Mouse (Mus musculus): ENCODE results near the gene Pdss2. TPM values are rescaled to one million over a fixed set of nuclear protein-coding genes. Genes with fewer than 3 reads are reported as not detected.

Gene Pdss2
- polyA plus RNA-seq, 1 experiment from 2014 or later = 6.7 TPM

- Histone ChIP-seq H3K4me2 (no peak overlapping the region), H3K9me3 (replicated peaks) (no peaks in the 10 kb centered on the region), H3K4me1 (replicated peaks) (peaks cover 7% of the 10 kb centered on the region; the same call in 1 of the 2 replicates), H3K4me3 (replicated peaks) (no peak overlapping the region), H3K36me3 (replicated peaks) (no peaks in the 10 kb centered on the region), H3K9ac (no peak overlapping the region), H3K27me3 (no peaks in the 10 kb centered on the region), H3K27ac (replicated peaks) (no peak overlapping the region)
- peak; percentile 25; the same call in 1 of the 2 replicates for ATAC-seq (ENCODE audit: insufficient read depth)
- WGBS (ENCODE audit: insufficient replicate concordance) = 44% methylated on average over 8 of the region's 8 CpGs
These were observed 56.2 kb downstream of the Pdss2 start for GRCm38 (mm10) chr10:43277266-43278145.

DNA sequence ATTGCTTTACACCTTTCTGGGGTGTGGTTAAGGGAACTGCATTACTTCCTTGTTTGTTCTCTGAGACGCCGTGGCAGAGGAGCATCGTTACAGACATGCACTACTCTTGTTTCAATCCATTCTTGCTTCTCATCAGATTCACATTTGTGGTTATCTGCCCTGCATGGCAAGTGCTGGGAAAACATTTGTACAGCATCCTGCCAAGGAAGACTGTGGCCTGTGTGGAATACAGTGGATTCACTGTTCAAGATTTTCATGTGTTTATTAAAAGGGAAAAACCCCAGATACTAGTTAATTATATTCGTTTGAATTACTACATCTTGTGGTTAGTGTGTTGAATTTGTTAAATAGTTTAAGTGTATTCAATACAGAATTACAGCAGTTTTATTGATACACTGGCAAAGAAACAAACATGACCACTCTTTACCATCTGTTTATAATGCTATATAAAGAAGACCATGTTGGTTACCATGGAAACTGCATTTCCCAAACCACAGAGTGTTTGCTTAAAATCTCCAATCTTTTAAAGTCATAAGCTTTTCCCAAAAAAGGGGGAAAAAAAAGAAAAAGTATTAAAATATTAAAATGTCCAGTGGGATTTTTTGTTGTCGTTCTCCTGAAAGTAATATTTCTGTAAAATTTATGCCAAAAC, 58.5 kb downstream of the Pdss2 start:
- no peak for ATAC-seq (ENCODE audit: insufficient read depth)
- no peaks in the 10 kb centered on the region for H3K27me3 ChIP-seq
- no peak overlapping the region for H3K4me2 ChIP-seq
- no peaks in the 10 kb centered on the region for H3K36me3 ChIP-seq (replicated peaks)
- H3K9me3 ChIP-seq (replicated peaks) = no peaks in the 10 kb centered on the region
- H3K4me1 ChIP-seq (replicated peaks) = peaks cover 7% of the 10 kb centered on the region; the same call in 1 of the 2 replicates
- no peak overlapping the region for H3K4me3 ChIP-seq (replicated peaks)
- H3K27ac ChIP-seq (replicated peaks) = no peak overlapping the region
- WGBS (ENCODE audit: insufficient replicate concordance) = 60% methylated on average over 5 of the region's 5 CpGs
- H3K9ac ChIP-seq = no peak overlapping the region

DNA sequence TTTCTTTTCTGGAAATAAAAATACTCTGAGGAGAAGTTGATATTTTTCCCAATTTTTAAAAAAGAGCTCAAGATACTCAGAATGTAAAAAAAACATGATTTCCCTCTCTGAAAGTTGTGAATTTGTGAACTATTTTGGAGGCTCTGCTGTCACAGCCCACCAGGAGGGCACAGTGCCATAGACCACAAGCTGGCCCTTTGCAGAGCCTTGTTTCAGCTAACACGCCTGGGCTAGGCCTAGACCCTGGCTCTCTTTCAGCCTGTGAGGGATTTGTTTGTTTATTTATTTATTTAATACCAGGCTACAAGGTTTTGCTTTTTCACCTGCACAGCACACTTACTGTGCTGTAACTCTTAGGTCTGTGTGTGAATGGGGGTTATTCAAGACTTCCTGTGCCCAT, 64.3 kb downstream of the Pdss2 start:
- Histone ChIP-seq H3K4me3 (replicated peaks) (no peak overlapping the region), H3K9ac (no peak overlapping the region), H3K9me3 (replicated peaks) (no peaks in the 10 kb centered on the region), H3K4me2 (no peak overlapping the region), H3K36me3 (replicated peaks) (no peaks in the 10 kb centered on the region), H3K4me1 (replicated peaks) (peaks cover 6% of the 10 kb centered on the region), H3K27ac (replicated peaks) (no peak overlapping the region), H3K27me3 (no peaks in the 10 kb centered on the region)
- ATAC-seq (ENCODE audit: insufficient read depth) = no peak
- WGBS (ENCODE audit: insufficient replicate concordance) = 71% methylated on average over 1 of the region's 1 CpGs

DNA sequence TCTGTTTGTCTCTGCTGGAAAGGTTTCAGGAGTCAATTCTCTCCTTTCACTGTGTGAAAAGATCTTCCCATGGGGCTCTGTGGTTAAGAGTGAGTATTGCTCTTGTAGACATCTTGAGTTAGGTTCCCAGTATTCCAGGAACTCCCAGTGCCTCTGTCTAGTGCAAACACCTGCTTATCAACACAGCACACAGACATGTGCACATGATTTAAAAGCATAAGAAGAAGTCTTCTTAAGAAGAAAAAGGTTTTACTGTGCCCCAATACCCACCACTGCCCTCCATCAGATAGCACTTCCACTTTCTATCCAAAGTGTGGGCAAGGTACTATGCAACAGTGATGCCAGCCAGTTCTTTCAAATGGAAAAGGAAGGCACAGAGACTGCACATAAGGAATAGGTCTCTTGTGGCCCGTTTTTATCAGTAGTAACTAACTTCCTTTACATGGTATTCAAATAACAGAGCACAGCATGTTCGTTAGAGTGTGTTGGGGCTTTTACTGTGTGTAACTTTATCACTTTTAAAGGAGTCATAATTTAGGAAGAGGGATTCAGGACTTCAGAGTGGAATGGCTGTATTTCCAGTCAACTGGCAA, 69.4 kb downstream of the Pdss2 start:
- Histone ChIP-seq H3K4me3 (replicated peaks) (no peak overlapping the region), H3K27me3 (no peaks in the 10 kb centered on the region), H3K4me1 (replicated peaks) (peaks cover 31% of the 10 kb centered on the region), H3K9me3 (replicated peaks) (no peaks in the 10 kb centered on the region), H3K4me2 (peak overlapping the region; percentile 46), H3K27ac (replicated peaks) (peak overlapping the region; percentile 77), H3K36me3 (replicated peaks) (no peaks in the 10 kb centered on the region), H3K9ac (no peak overlapping the region)
- WGBS (ENCODE audit: insufficient replicate concordance) = 15% methylated on average over 2 of the region's 2 CpGs
- ATAC-seq (ENCODE audit: insufficient read depth) = peak; percentile 75

DNA sequence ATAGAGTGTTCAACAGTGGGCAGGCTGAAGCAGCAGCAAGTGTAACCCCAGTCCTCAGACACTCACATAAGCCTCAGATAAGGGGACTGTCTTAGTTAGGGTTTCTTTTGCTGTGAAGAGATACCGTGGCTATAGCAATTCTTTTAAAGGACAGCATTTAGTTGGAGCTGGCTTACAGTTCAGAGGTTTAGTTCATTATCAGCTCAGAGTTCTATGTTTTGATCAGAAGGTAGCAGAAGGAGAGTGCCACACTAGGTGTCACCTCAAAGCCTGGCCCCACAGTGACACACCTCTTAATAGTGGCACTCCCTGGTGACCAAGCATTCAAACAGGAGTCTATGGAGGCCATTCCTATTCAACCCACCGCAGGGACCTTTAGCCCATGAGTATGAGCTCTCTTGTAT, 70.0 kb downstream of the Pdss2 start:
- Histone ChIP-seq H3K27ac (replicated peaks) (peak overlapping the region; percentile 77), H3K36me3 (replicated peaks) (no peaks in the 10 kb centered on the region), H3K9ac (no peak overlapping the region), H3K9me3 (replicated peaks) (no peaks in the 10 kb centered on the region), H3K4me3 (replicated peaks) (no peak overlapping the region), H3K4me2 (peak overlapping the region; percentile 46), H3K4me1 (replicated peaks) (peaks cover 31% of the 10 kb centered on the region), H3K27me3 (no peaks in the 10 kb centered on the region)
- ATAC-seq (ENCODE audit: insufficient read depth) = peak; percentile 85
- 44% methylated on average over 2 of the region's 2 CpGs for WGBS (ENCODE audit: insufficient replicate concordance)

GRCm38 (mm10) chr10:43292454-43292853, 71.2 kb downstream of the Pdss2 start:
- H3K27ac ChIP-seq (replicated peaks) = 0 out of 2 replicates have a peak overlapping the region, but pooled peaks have one; percentile 77
- WGBS (ENCODE audit: insufficient replicate concordance) = 49% methylated on average over 4 of the region's 4 CpGs
- H3K4me1 ChIP-seq (replicated peaks) = peaks cover 31% of the 10 kb centered on the region

DNA sequence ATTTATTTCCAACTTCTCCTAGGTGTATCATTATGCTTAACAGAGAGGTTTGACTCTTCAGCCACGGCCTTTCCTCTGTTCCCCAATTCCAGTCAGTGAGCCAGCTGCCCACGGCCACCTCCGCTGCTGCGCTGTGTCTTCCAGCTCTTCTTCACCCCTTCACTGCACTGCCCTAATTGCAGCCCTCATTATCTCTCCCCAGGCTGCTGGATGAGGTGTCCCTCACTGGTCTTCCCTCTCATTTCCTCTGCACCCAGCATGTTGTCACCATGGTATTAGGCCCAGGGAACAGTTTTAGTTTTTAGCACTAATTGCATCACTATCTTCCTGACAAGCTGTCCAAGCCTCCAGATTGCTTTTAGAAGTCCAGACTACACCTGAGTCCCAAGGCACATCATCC, 73.0 kb downstream of the Pdss2 start:
- peaks cover 31% of the 10 kb centered on the region for H3K4me1 ChIP-seq (replicated peaks)
- H3K4me3 ChIP-seq (replicated peaks) = no peak overlapping the region
- ATAC-seq (ENCODE audit: insufficient read depth) = no peak
- H3K4me2 ChIP-seq = no peak overlapping the region
- no peaks in the 10 kb centered on the region for H3K27me3 ChIP-seq
- 77% methylated on average over 4 of the region's 4 CpGs for WGBS (ENCODE audit: insufficient replicate concordance)
- H3K9me3 ChIP-seq (replicated peaks) = no peaks in the 10 kb centered on the region
- H3K36me3 ChIP-seq (replicated peaks) = no peaks in the 10 kb centered on the region
- H3K9ac ChIP-seq = no peak overlapping the region
- no peak overlapping the region for H3K27ac ChIP-seq (replicated peaks)

More at GRCm38 (mm10) chr10:43292454-43292853, 71.2 kb downstream of the Pdss2 start:
- Histone ChIP-seq H3K36me3 (replicated peaks) (no peaks in the 10 kb centered on the region), H3K27me3 (no peaks in the 10 kb centered on the region), H3K4me3 (replicated peaks) (no peak overlapping the region), H3K4me2 (no peak overlapping the region), H3K9me3 (replicated peaks) (no peaks in the 10 kb centered on the region), H3K9ac (no peak overlapping the region)
- no peak for ATAC-seq (ENCODE audit: insufficient read depth)

DNA sequence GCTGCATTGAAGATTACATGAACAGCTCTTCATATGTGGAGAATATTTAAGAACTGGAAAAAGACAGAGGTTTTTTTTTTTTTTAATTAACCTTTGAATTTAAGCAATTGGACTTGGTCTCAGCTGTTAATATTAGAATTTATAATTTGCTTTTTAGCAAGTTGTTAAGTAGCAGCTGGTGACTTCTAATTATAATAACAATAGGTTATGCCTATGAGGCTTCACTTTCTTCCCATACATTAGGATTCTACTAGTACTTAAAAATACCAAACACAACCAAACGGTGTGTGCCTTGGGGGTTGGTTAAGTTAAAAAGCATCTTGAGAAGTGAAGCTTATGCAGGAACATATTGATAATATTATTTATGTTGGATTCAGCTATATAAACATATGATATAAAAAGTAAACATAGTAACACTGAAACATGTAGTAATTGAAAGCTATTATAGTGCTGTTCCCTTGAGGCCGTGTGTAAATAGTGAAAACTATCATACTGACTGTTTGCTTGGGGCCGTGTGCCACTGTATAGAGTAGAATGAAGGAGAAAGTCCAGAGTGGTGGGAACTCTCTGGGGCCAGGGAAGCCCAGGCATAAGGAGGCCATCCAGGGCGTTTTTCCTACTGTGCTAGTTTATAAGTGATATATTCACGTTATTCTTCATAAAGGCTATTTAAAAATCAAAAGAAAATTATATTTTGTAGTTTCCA, 87.0 kb downstream of the Pdss2 start:
- no peak overlapping the region for H3K27ac ChIP-seq (replicated peaks)
- H3K27me3 ChIP-seq = no peaks in the 10 kb centered on the region
- H3K4me1 ChIP-seq (replicated peaks) = peaks cover 27% of the 10 kb centered on the region
- no peak for ATAC-seq (ENCODE audit: insufficient read depth)
- H3K4me3 ChIP-seq (replicated peaks) = no peak overlapping the region
- 0 out of 2 replicates have a peak, but pooled peaks cover 4% of the 10 kb centered on the region for H3K36me3 ChIP-seq (replicated peaks)
- no peak overlapping the region for H3K9ac ChIP-seq
- H3K4me2 ChIP-seq = no peak overlapping the region
- 67% methylated on average over 5 of the region's 5 CpGs for WGBS (ENCODE audit: insufficient replicate concordance)
- no peaks in the 10 kb centered on the region for H3K9me3 ChIP-seq (replicated peaks)

- H3K36me3 ChIP-seq (replicated peaks) = 0 out of 2 replicates have a peak, but pooled peaks cover under 1% of the 10 kb centered on the region
- no peak overlapping the region for H3K27ac ChIP-seq (replicated peaks)
- peaks cover 28% of the 10 kb centered on the region for H3K4me1 ChIP-seq (replicated peaks)
- H3K9ac ChIP-seq = no peak overlapping the region
- no peak overlapping the region for H3K4me2 ChIP-seq
- H3K27me3 ChIP-seq = no peaks in the 10 kb centered on the region
- no peak overlapping the region for H3K4me3 ChIP-seq (replicated peaks)
- 53% methylated on average over 10 of the region's 10 CpGs for WGBS (ENCODE audit: insufficient replicate concordance)
- no peaks in the 10 kb centered on the region for H3K9me3 ChIP-seq (replicated peaks)
- no peak for ATAC-seq (ENCODE audit: insufficient read depth)
These were observed 89.6 kb downstream of the Pdss2 start for GRCm38 (mm10) chr10:43310781-43311392.

DNA sequence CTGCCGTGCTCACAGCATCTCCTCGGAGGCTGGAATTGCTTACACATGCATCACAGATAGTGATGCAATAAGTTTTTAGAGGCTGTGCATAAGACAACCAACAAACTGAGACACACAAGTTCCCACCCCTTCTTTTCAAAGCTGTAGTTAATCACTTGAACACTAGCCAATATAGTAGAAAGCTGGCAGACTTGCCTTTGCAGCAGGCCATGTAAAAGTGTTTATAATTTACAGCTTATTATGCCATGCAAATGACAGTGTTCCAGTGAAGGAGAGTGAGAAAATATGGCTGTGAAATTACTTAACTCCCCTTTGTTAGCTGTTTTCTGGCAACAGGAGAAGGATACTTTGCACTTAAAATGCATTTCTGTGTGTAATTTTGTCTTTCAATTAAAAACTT, 90.9 kb downstream of the Pdss2 start:
- no peak for ATAC-seq (ENCODE audit: insufficient read depth)
- H3K4me1 ChIP-seq (replicated peaks) = peaks cover 28% of the 10 kb centered on the region
- no peak overlapping the region for H3K4me3 ChIP-seq (replicated peaks)
- H3K4me2 ChIP-seq = no peak overlapping the region
- H3K36me3 ChIP-seq (replicated peaks) = no peaks in the 10 kb centered on the region
- no peaks in the 10 kb centered on the region for H3K27me3 ChIP-seq
- H3K27ac ChIP-seq (replicated peaks) = no peak overlapping the region
- WGBS (ENCODE audit: insufficient replicate concordance) = 65% methylated on average over 2 of the region's 2 CpGs
- no peaks in the 10 kb centered on the region for H3K9me3 ChIP-seq (replicated peaks)
- no peak overlapping the region for H3K9ac ChIP-seq

All from liver, embryonic 15.5 days (tissue).